Mouse (Mus musculus) MEL (cell line): Measurements from ENCODE around the gene Dgcr8. TPM values are rescaled to one million over a fixed set of nuclear protein-coding genes. Genes with fewer than 3 reads are reported as not detected.

Experiments used
- DNase-seq: peaks from one replicate; pipeline ENCODE4 v3.0.0; 2011; ENCODE audit warnings: low read depth, low spot score
- H3K27ac ChIP-seq: 2 replicates; pipeline ENCODE4 v1.5.1; 2012; ENCODE audit warnings: low read depth, mild to moderate bottlenecking, control low read depth, low read length, moderate library complexity; ENCODE audit not compliant: control insufficient read depth
- H3K27me3 ChIP-seq, 2 experiments: fragments of 150-350 bp in 1 of 2; sonication (generic) in 1 of 2; 2 replicates each; pipeline ENCODE4 v1.6.1; 2012; ENCODE audit warnings: low read length in 2 of 2, mild to moderate bottlenecking in 2 of 2, improper control_type of control experiment in 1 of 2, moderate library complexity in 1 of 2; ENCODE audit not compliant: insufficient read depth in 2 of 2, control insufficient read depth in 1 of 2
- H3K36me3 ChIP-seq, 2 experiments: 2 replicates each; pipeline ENCODE4 v1.6.1; 2012 to 2014; ENCODE audit warnings: low read length in 2 of 2, improper control_type of control experiment in 1 of 2, inconsistent platforms in 1 of 2, mild to moderate bottlenecking in 1 of 2; ENCODE audit not compliant: insufficient read depth in 2 of 2, control insufficient read depth in 1 of 2
- H3K4me1 ChIP-seq, 2 experiments: fragments of 150-350 bp in 1 of 2; sonication (generic) in 1 of 2; 2 replicates each; pipeline ENCODE4 v1.6.1; 2012; ENCODE audit warnings: low read length in 2 of 2, improper control_type of control experiment in 1 of 2, mild to moderate bottlenecking in 1 of 2; ENCODE audit not compliant: insufficient read depth in 2 of 2, control insufficient read depth in 1 of 2
- H3K4me3 ChIP-seq, 2 experiments: fragments of 150-350 bp in 1 of 2; sonication (generic) in 1 of 2; 2 replicates each; pipeline ENCODE4 v1.5.1; 2012; ENCODE audit warnings: low read depth in 2 of 2, low read length in 2 of 2, mild to moderate bottlenecking in 2 of 2, moderate library complexity in 2 of 2, control low read depth in 1 of 2, improper control_type of control experiment in 1 of 2; ENCODE audit not compliant: control insufficient read depth in 1 of 2, insufficient read depth in 1 of 2
- H3K79me2 ChIP-seq: 2 replicates; pipeline ENCODE4 v1.6.1; 2012; ENCODE audit warnings: mild to moderate bottlenecking, low read length, moderate library complexity; ENCODE audit not compliant: control insufficient read depth, poor library complexity, insufficient read depth
- H3K9ac ChIP-seq: 2 replicates; pipeline ENCODE4 v1.6.1; 2012; ENCODE audit warnings: low read depth, mild to moderate bottlenecking, control low read depth, low read length, moderate library complexity; ENCODE audit not compliant: control insufficient read depth, poor library complexity, severe bottlenecking
- H3K9me3 ChIP-seq: fragments of 150-350 bp; sonication (generic); replicated peaks from 2 replicates; pipeline ENCODE4 v1.6.1; 2012; ENCODE audit warnings: mild to moderate bottlenecking, low read length, improper control_type of control experiment, moderate library complexity; ENCODE audit not compliant: insufficient read depth
- BHLHE40 ChIP-seq: IDR thresholded peaks from 2 replicates; pipeline ENCODE4 v1.6.1; 2012; ENCODE audit warnings: low read depth, mild to moderate bottlenecking, inconsistent platforms, low read length, improper control_type of control experiment, borderline replicate concordance
- CHD1 ChIP-seq: IDR thresholded peaks from 2 replicates; pipeline ENCODE4 v1.6.1; 2012; ENCODE audit warnings: low read depth, mild to moderate bottlenecking, inconsistent platforms, low read length, improper control_type of control experiment
- CHD2 ChIP-seq: IDR thresholded peaks from 2 replicates; pipeline ENCODE4 v1.6.1; 2011; ENCODE audit warnings: low read length, improper control_type of control experiment
- CTCF ChIP-seq, 3 experiments: IDR thresholded peaks in 2 of 3; conservative IDR thresholded peaks in 1 of 3; 2 replicates each; pipeline ENCODE4 v1.5.1; 2011 to 2012; ENCODE audit warnings: low read length in 3 of 3, low read depth in 2 of 3, mild to moderate bottlenecking in 2 of 3, improper control_type of control experiment in 1 of 3, inconsistent platforms in 1 of 3, mixed read lengths in 1 of 3, moderate library complexity in 1 of 3; ENCODE audit not compliant: control insufficient read depth in 1 of 3, insufficient read depth in 1 of 3, poor library complexity in 1 of 3, severe bottlenecking in 1 of 3
- ELF1 ChIP-seq: IDR thresholded peaks from 2 replicates; pipeline ENCODE4 v1.6.1; 2014; ENCODE audit warnings: low read depth, mild to moderate bottlenecking, inconsistent platforms, low read length, improper control_type of control experiment, moderate library complexity
- ETS1 ChIP-seq: IDR thresholded peaks from 2 replicates; pipeline ENCODE4 v1.6.1; 2012; ENCODE audit warnings: low read depth, mild to moderate bottlenecking, inconsistent platforms, low read length, improper control_type of control experiment, moderate library complexity
- HCFC1 ChIP-seq: IDR thresholded peaks from 2 replicates; pipeline ENCODE4 v1.6.1; 2012; ENCODE audit warnings: low read depth, mild to moderate bottlenecking, inconsistent platforms, low read length, improper control_type of control experiment, moderate library complexity
- JUND ChIP-seq: IDR thresholded peaks from 2 replicates; pipeline ENCODE4 v1.6.1; 2011; ENCODE audit warnings: low read depth, mild to moderate bottlenecking, improper control_type of control experiment, low read length
- KAT2A ChIP-seq: conservative IDR thresholded peaks from 2 replicates; pipeline ENCODE4 v1.6.1; 2012; ENCODE audit warnings: low read depth, low read length, improper control_type of control experiment, inconsistent platforms
- MAFK ChIP-seq: IDR thresholded peaks from 2 replicates; pipeline ENCODE4 v1.6.1; 2011; ENCODE audit warnings: low read depth, mild to moderate bottlenecking, low read length, improper control_type of control experiment, borderline replicate concordance
- MEF2A ChIP-seq: IDR thresholded peaks from 2 replicates; pipeline ENCODE4 v1.6.1; 2014; ENCODE audit warnings: low read depth, mild to moderate bottlenecking, inconsistent platforms, low read length, improper control_type of control experiment; ENCODE audit not compliant: poor library complexity, insufficient replicate concordance, severe bottlenecking; ENCODE audit errors: extremely low read depth
- MYB ChIP-seq: IDR thresholded peaks from 2 replicates; pipeline ENCODE4 v1.6.1; 2011; ENCODE audit warnings: mild to moderate bottlenecking, low read depth, low read length, improper control_type of control experiment
- MYC ChIP-seq: IDR thresholded peaks from 2 replicates; pipeline ENCODE4 v1.6.1; 2011; ENCODE audit warnings: low read depth, mild to moderate bottlenecking, low read length, improper control_type of control experiment, moderate library complexity
- POLR2A ChIP-seq, 2 experiments: IDR thresholded peaks; 2 replicates each; pipeline ENCODE4 v1.6.1; 2011 to 2012; ENCODE audit warnings: low read length in 2 of 2, mild to moderate bottlenecking in 2 of 2, control low read depth in 1 of 2, improper control_type of control experiment in 1 of 2, low read depth in 1 of 2, moderate library complexity in 1 of 2; ENCODE audit not compliant: control insufficient read depth in 1 of 2, insufficient read depth in 1 of 2, poor library complexity in 1 of 2
- POLR2AphosphoS5 ChIP-seq: IDR thresholded peaks from 2 replicates; pipeline ENCODE4 v1.6.1; 2012; ENCODE audit warnings: low read depth, borderline replicate concordance, mild to moderate bottlenecking, inconsistent platforms, low read length, moderate library complexity, mixed read lengths
- RAD21 ChIP-seq: IDR thresholded peaks from 2 replicates; pipeline ENCODE4 v1.6.1; 2011; ENCODE audit warnings: mild to moderate bottlenecking, low read depth, low read length, improper control_type of control experiment
- SMC3 ChIP-seq: IDR thresholded peaks from 2 replicates; pipeline ENCODE4 v1.6.1; 2011; ENCODE audit warnings: low read depth, low read length, improper control_type of control experiment
- TAL1 ChIP-seq: IDR thresholded peaks from 2 replicates; pipeline ENCODE4 v1.6.1; 2012; ENCODE audit warnings: mild to moderate bottlenecking, inconsistent platforms, low read length, moderate library complexity, mixed read lengths
- TBP ChIP-seq: IDR thresholded peaks from 2 replicates; pipeline ENCODE4 v1.8.0; 2011; ENCODE audit warnings: low read depth, low read length, improper control_type of control experiment
- ZC3H11A ChIP-seq: IDR thresholded peaks from 2 replicates; pipeline ENCODE4 v1.6.1; 2012; ENCODE audit warnings: low read depth, mild to moderate bottlenecking, inconsistent platforms, low read length, improper control_type of control experiment
- ZKSCAN1 ChIP-seq: IDR thresholded peaks from 2 replicates; pipeline ENCODE4 v1.6.1; 2012; ENCODE audit warnings: low read depth, mild to moderate bottlenecking, inconsistent platforms, low read length, improper control_type of control experiment, moderate library complexity
- polyA plus RNA-seq, 2 experiments: library from polyadenylated mRNA; stranded (reverse) in 1 of 2; unstranded in 1 of 2; fragments of >175 nt in 1 of 2; fragments of >200 nt in 1 of 2; gene quantifications; 2 replicates each; pipeline versions ENCODE4 v1.2.1 to v1.2.4; 2012; ENCODE audit warnings: low replicate concordance in 2 of 2, low read depth in 1 of 2; ENCODE audit not compliant: insufficient read length in 2 of 2, insufficient read depth in 1 of 2, missing spikeins in 1 of 2
- total RNA-seq: library from RNA; depleted of rRNA; stranded (reverse); fragments of 300-350 nt; gene quantifications from 2 replicates; pipeline ENCODE4 v1.2.3, GENCODE M21; 2012

Gene Dgcr8
- total and polyA plus RNA-seq, 3 experiments = 39.6 to 40.3 TPM; not detected in 1

DNA sequence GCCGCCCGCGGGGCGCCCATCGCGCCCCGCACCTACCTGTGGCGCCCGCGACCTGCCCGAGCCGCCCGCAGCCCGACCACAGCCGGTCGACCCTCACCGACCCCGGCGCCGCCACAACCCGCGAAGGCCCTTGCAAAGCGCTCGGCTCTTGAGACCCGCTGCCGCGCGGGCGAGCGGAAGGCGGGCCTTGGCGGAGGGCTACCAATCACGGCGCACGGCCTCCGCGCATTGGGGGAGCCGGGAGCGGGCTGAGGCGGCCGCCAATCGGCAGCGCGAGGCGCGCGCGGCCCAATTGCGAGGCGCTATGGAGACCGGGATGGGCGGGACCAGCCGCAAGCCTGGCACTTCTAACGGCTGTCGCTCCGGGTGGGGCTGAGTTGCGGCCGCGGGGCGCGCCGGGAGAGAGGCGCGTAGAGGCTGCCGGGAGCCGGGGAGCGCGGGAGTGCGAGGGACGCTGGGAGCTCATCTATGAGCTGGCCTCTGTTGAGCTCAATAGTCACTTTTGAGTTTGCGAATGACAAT lies at the start of gene Dgcr8 (continued):
- peak; percentile 56; the same call in 1 of the 2 replicates for TF ChIP-seq KAT2A
- TF ChIP-seq TAL1 = no peak
- TF ChIP-seq RAD21 = no peak
- no peak for TF ChIP-seq POLR2AphosphoS5
- TF ChIP-seq, all 39 proteins: peak for 15

- TF ChIP-seq SMC3 (no peak), ETS1 (no peak), TBP (no peak), ZKSCAN1 (no peak), JUND (no peak), POLR2A (IDR thresholded peaks at IDR 0.05; ENCODE audit: control insufficient read depth in 1 of 2, insufficient read depth in 1 of 2, low read depth in 1 of 2, low read length in 2 of 2, poor library complexity in 1 of 2) (no peak), ELF1 (no peak), CHD2 (no peak), BHLHE40 (no peak), ZC3H11A (no peak), MYB (no peak), HCFC1 (no peak), CHD1 (no peak), MAFK (no peak), MYC (no peak), MEF2A (no peak), CTCF (IDR thresholded peaks at IDR 0.05 in 2 of 3, conservative IDR thresholded peaks at IDR 0.05 in 1 of 3; ENCODE audit: control insufficient read depth in 1 of 3, insufficient read depth in 1 of 3, low read depth in 2 of 3, low read length in 3 of 3, poor library complexity in 1 of 3, severe bottlenecking in 1 of 3) (no peak)
- Histone ChIP-seq H3K79me2 (peaks cover 9% of the 10 kb centered on the region; the same call in 1 of the 2 replicates), H3K4me3 (no peak overlapping the region), H3K27me3 (no peaks in the 10 kb centered on the region), H3K9me3 (no peaks in the 10 kb centered on the region), H3K36me3 (peaks cover 9 to 25% of the 10 kb centered on the region in 2 experiments), H3K4me1 (peaks cover 7 to 20% of the 10 kb centered on the region in 2 experiments), H3K27ac (no peak overlapping the region), H3K9ac (no peak overlapping the region)
- DNase-seq = no peak
Observed at GRCm38 (mm10) chr16:18337261-18337660, 48.2 kb upstream of the Dgcr8 start.
